Mouse (Mus musculus) mouse embryonic stem cell (cell line): ENCODE measurements around the gene Arl2bp.

Experiments
- in situ Hi-C, 2 experiments: fragments of 300-500 bp; cut with MboI; formaldehyde crosslinking; loops; 1 replicate in 1 of 2; 3 replicates in 1 of 2; pipeline ENCODE4 v1.14.3; 2019 to 2020; ENCODE audit warnings: low sequenced_read_pairs in 2 of 2, low pct_unique_long_range_greater_than_20kb in 1 of 2, mixed read lengths in 1 of 2; ENCODE audit not compliant: unreplicated experiment in 1 of 2

The Arl2bp gene

DNA sequence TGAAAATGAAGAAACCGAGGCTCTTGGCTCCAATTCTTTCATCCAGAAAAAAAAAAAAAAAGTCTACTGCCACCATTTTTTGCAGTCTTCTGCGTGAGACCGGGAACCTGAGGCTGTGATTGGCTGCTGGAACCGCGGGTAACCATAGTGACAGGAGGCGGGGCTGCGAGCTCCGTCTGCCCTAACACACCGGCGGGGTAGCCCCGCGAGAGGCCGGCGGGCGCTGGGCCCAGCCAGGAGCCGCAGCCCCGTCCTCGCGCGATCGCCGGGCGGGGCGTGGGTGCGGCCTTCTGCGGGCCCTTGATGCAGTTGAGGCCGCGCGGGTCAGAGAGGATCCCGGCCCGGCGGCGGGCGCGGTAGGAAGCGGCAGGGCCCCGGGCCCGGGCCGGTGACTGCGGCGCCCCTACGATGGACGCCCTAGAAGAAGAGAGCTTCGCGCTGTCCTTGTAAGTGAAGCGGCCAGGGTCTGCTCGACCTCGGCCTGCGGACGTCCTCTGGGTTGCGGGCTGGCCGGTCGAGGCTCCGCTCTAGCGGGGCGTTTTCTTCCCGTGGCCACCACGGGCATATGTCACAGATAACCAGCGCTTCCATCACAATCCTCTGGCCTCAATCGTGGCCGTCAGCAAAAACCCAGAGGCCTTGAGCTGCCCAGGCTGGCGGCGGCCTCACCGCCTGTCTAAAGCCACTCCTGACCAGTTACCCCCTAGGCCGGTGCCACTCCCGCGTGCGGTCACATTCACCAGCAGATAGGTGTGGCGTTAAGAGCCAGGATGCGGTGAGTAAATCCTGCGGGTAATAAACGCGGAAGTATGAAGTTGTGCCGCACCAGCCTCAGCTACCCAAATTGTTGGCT, at the start of gene Arl2bp:
TSS of gene Arl2bp (plus strand) at position 145 of the 853 bp plus-strand sequence.
- in situ Hi-C loops: no loop called here

GRCm38 (mm10) chr8:94624885-94625284, 41.5 kb upstream of the Arl2bp start:
- in situ Hi-C loops: no loop called here

DNA sequence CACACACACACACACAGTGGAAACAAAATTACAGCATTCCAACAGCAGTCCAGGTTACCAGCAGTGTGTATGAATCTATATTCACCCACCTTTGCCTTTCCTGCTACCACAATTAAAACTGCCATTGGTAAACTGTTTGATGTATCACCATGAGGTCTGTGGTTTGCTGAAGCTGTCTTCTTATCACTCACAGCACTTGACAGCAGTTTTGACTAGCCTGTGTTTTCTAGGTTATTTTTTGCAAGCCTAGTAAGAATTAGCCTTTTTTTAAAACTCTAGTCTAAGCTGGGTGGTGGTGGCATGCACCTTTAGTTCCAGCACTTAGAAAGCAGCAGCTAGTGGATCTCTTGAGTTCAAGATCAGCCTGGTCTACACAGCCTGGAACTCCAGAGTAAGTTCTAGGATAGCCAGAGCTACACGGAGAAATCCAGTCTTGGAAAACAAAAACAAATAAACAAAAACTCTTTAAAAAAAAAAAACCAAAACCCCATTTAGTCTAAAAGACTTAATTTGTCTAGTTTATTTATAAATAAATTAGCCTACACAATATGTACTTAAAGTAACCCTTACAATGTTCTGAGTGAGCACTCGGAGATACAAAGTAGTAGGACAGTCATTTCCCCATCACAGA, 32.7 kb upstream of the Arl2bp start:
- in situ Hi-C loops: no loop called here

- in situ Hi-C loops: no loop called here
These were observed 32.2 kb upstream of the Arl2bp start for GRCm38 (mm10) chr8:94634211-94634610.

GRCm38 (mm10) chr8:94641183-94641582, 25.2 kb upstream of the Arl2bp start:
- in situ Hi-C loops: no loop called here

GRCm38 (mm10) chr8:94641938-94642337, 24.5 kb upstream of the Arl2bp start:
- in situ Hi-C loops: no loop called here

DNA sequence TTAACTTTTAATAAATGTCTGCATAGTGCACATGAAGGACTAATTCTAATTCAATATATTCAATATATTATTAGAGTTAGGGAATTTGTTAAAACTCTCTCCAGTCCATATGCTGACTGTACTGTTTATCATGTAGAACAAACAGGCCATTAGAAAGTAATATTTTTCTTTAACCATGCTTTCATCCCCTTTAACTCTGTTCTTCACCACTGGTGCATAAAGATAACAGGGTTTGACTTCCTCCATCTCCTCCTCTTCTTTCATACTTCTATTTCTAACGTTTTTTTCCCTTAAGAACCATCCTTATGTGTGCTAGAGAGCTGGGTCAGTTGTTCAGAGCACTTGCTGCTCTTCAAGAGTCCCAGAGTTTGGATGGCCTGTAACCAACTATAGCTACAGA, 21.2 kb upstream of the Arl2bp start:
- in situ Hi-C loops: no loop called here

GRCm38 (mm10) chr8:94646165-94646564, 20.2 kb upstream of the Arl2bp start:
- in situ Hi-C loops: no loop called here

DNA sequence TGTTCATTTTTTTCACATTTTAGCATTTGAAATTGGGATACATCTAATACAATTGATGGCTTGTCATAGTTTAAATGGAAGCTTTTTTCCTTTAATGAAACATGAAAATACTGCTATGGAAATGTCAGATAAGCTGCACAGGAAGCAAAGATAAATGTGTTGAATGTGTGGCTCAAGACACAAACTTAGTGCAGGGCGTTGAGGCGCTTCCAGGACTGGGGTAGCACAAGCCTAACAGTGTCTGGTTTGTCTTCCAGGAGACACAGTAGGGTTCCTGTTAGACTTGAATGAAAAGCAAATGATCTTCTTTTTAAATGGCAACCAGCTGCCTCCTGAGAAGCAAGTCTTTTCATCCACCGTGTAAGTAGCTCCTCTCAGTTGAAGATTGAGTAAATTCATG, 16.9 kb upstream of the Arl2bp start:
- in situ Hi-C loops: no loop called here

GRCm38 (mm10) chr8:94652951-94653350, 13.4 kb upstream of the Arl2bp start:
- in situ Hi-C loops: no loop called here

DNA sequence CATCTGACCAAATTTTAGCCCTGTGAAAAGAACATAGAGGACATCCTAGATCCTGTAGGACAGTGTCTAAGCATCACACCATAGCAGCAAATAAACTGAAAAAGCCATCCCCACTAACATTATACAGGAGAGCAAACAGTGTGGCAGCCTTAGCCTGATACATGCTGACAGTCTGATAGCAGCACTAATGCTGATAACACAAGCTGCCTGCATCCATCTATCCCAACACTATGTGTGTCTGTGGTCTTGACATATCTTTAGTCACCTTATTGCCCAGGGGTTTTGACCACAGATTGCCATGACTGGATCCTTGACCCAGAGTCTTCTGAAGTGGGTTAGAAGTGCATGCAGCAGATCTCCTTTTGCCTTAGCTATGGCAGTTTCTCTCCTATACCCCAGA, 11.4 kb upstream of the Arl2bp start:
- in situ Hi-C loops: no loop called here

- in situ Hi-C loops: no loop called here
These were observed 8.4 kb upstream of the Arl2bp start for GRCm38 (mm10) chr8:94658031-94658430.

GRCm38 (mm10) chr8:94660418-94660817, 6.0 kb upstream of the Arl2bp start:
- in situ Hi-C loops: no loop called here

DNA sequence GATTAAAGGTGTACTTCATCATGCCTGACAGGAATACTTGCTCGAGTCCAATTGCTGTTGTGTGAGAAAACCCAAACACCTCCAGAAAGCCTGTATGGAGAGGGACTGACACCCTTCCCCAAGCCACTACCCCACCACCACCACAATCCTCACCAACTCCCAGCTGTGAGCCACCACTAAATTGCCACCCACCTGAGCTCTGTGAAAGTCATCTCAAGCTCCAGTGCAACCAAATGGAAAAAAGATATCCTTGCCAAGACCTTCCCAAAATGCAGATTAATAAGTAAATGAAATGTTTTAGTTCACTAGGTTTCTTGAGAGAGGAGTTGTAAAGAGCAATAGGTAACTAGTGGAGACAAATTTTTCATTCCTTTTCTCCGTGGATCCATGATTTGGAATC, 1.7 kb upstream of the Arl2bp start:
- in situ Hi-C loops: no loop called here

DNA sequence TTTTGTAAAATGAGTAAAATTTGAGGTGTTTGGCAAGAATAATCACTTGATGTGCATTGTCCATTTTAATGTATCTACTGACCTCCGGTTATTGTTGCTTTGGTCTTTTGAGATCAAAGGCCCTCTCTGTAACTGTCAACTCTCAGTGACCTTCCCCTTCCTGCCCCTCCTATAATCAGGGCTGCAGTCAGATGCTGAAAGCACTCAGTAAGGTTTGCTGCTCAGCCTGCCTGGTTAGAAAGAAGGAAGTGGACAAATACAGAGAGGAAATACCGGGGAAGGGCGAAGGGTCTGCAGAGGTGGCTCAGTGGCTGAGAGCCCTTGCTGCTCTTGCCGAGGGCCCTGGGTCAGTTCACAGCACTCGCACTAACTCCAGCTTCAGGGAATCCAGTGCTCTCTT, 8.0 kb downstream of the Arl2bp start:
- in situ Hi-C loops: no loop called here

- in situ Hi-C loops: no loop called here
These were observed 9.5 kb downstream of the Arl2bp start for GRCm38 (mm10) chr8:94675923-94676322.

DNA sequence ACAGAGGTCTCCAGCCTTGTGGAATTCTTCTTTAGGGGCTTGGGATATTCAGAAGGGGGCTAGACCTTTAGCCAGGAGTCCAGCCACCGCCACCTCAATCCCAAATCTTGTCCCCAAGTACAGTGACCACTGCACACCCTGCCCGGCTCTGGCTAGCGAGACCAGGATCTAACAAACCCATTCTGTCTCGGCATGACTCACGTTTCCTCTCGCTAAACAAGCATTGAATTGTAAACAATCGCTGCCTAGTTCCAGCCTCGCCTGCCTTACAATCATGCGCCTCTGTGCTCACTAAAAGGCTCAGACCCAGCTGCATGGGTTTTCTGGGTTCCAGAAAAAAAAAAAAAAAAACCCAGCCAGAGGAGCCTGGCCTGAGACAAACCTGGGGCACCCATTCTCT, 12.2 kb downstream of the Arl2bp start:
- in situ Hi-C loops: no loop called here

DNA sequence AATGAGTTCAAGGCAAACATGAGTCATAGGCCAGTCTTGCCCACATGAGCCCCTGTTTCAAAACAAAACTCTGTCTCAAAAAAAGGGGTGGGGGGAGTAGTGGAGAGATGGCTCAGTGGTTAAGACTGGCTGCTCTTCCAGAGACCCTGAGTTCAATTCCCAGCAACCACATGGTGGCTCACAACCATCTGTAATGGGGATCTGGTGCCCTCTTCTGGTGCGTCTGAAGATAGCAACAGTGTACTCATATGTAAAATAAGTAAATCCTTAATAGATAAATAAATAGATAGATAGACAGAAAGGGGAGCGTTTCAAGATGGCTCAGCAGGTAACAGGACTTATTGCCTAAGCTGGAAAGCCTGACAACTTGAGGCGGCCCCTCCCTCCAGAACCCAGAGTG, 14.0 kb downstream of the Arl2bp start:
- in situ Hi-C loops: no loop called here

- in situ Hi-C loops: no loop called here
These were observed 16.5 kb downstream of the Arl2bp start for GRCm38 (mm10) chr8:94682732-94683524.
